Mouse (Mus musculus) mouse embryonic stem cell (cell line): ENCODE measurements around the gene Arhgef19.

Experiments used
- in situ Hi-C, 2 experiments: fragments of 300-500 bp; cut with MboI; formaldehyde crosslinking; loops; 1 replicate in 1 of 2; 3 replicates in 1 of 2; pipeline ENCODE4 v1.14.3; 2019 to 2020; ENCODE audit warnings: low sequenced_read_pairs in 2 of 2, low pct_unique_long_range_greater_than_20kb in 1 of 2, mixed read lengths in 1 of 2; ENCODE audit not compliant: unreplicated experiment in 1 of 2

Arhgef19 gene

DNA sequence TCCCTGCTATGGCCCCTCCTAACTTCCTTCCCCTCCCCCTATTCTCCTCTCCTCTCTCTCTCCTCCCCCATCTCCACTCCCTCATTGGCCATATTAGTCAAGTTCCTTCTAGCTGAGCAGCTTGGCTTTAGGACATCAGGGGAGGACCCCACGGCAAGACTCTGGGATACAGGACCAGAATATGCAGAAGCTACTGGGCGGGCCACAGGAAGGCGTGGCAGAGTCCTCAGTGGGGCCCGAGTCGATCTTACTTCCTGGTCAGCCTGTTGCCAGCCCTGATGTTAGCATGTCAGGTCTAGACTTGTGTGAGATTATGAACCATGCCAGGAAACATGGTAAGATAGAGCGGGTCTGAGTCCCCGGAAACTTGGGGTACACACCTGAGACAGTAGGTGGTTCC lies 10.6 kb upstream of the Arhgef19 start:
- in situ Hi-C loops: no loop called here

GRCm38 (mm10) chr4:141233196-141233595 lies 6.1 kb upstream of the Arhgef19 start:
- in situ Hi-C loops: no loop called here

GRCm38 (mm10) chr4:141235537-141236111 lies 3.7 kb upstream of the Arhgef19 start:
- in situ Hi-C loops: no loop called here

DNA sequence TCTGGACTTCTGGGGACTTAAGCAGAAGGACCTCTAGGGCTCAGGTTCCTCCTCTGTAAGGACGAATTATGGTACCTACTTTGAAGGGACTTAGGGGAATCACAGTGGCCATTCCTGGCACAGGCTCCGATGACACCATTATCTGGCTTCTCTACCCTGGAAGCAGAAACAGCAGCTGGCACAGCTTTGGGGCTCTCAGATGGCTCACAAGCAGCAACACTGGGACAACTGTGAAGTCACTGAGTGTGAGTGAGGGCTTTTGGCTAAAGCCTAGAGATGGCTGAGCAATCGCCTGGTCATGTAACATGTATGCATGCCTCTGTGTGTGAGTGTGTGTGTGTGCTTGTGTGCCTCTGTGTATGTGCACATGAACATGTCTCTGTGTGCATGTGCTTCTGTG lies 2.4 kb upstream of the Arhgef19 start:
- in situ Hi-C loops: no loop called here

GRCm38 (mm10) chr4:141238492-141239387 lies 559 bp upstream of the Arhgef19 start:
- in situ Hi-C loops: no loop called here

- in situ Hi-C loops: no loop called here
Observed at GRCm38 (mm10) chr4:141240617-141241016, 1.3 kb downstream of the Arhgef19 start.

- in situ Hi-C loops: no loop called here
Observed at GRCm38 (mm10) chr4:141241861-141242260, 2.6 kb downstream of the Arhgef19 start.

GRCm38 (mm10) chr4:141242651-141243241 lies 3.4 kb downstream of the Arhgef19 start:
- in situ Hi-C loops: no loop called here

GRCm38 (mm10) chr4:141243636-141244035 lies 4.3 kb downstream of the Arhgef19 start:
- in situ Hi-C loops: no loop called here

GRCm38 (mm10) chr4:141244401-141244800 lies 5.1 kb downstream of the Arhgef19 start:
- in situ Hi-C loops: no loop called here

GRCm38 (mm10) chr4:141244931-141245425 lies 5.7 kb downstream of the Arhgef19 start:
- in situ Hi-C loops: no loop called here

DNA sequence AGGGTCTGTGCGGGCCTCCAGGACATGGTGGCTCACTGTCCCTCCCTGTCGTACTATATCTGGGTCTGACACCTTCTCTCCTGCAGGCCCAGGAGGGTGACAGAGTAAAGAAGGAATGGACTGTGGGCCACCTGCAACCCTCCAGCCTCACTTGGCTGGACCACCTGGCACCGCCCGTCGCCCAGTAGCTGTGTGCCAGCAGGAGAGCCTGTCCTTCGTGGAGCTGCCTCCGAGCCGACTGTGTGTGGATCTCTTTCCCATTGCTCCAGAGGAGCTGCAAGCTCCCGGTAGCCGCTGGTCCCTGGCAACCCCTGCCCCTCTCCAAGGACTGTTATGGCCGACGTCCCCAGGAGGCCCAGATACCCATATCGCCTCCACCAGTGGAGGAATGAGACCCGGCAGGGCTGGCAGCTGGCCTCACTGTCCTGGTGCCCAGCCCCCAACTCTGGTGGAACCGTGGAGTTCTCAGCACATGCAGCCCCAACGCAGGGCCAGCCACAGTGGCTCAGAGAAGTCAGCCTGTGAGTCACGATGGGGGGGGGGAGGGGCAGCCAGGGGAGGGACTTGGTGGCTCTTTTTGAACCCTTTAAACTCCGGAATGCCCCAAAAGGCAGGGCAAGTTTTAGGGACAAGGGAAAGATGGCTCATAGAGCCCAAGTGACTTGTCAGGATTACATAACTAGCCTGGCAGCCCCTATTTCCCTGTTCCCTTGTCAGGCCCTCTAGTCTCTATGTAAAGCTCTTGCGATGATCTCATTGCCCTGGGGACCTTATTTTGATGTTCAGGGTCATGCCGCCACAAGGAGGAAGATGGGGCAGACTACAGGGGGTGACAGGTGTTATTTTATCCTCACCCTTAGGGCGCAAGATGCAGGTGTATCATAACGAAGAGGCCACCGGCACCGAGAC lies 7.0 kb downstream of the Arhgef19 start:
- in situ Hi-C loops: no loop called here

GRCm38 (mm10) chr4:141246998-141247350 lies 7.7 kb downstream of the Arhgef19 start:
- in situ Hi-C loops: no loop called here

DNA sequence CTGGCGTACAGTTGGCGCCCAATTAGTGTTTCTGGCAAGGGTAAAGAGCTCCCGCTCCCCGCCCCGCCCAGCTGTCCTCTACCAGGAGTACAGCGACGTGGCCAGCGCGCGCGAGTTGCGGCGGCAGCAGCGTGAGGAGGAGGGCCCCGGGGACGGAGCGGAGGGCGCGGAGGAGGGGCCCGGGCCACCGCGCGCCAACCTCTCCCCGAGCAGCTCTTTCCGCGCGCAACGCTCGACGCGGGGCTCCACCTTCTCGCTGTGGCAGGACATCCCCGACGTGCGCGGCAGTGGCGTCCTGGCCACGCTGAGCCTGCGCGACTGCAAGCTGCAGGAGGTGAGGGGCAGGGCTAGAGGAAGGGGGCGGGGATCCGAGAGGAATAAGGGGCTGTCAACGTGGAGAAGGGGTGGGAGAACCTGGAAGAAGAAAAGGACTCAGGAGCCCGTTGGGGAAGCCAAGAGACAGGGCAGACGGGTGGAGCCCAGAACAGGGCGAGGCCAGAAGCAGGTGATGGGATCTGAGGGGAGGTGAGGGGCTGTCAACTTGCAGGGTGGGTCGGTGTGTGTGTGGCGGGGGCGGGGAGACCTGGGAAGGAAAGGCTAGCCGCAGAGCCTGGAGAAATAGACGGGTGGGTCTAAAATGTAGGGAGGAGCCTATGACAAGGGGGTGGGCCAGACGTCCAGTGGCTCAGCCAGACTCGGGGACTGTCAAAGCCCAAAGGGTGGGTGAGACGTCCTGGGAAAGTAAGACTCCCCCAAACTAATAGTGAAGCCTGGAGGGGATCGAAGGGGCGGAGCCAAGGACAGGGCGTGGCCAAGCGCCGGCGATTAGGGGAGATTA lies 8.7 kb downstream of the Arhgef19 start:
- in situ Hi-C loops: no loop called here

GRCm38 (mm10) chr4:141248614-141248978 lies 9.3 kb downstream of the Arhgef19 start:
- in situ Hi-C loops: no loop called here

DNA sequence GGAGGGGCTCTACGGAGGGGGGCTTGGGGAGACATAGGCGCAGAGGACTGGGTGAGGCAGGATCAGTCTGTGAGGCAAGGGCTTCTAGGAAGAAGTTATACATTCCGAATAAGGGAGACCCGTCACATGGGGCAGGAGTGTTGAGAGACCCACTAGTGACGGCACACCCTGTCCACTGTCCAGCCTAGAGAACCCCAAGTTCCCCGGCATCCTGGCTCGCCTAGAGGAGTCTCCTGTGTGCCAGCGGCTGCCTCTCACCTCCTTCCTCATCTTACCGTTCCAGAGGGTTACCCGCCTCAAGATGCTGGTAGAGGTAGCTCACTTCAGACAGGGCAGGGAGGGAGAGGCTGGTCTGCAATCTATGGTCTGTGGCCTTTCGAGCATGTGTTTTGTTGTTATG lies 10.1 kb downstream of the Arhgef19 start:
- in situ Hi-C loops: no loop called here

DNA sequence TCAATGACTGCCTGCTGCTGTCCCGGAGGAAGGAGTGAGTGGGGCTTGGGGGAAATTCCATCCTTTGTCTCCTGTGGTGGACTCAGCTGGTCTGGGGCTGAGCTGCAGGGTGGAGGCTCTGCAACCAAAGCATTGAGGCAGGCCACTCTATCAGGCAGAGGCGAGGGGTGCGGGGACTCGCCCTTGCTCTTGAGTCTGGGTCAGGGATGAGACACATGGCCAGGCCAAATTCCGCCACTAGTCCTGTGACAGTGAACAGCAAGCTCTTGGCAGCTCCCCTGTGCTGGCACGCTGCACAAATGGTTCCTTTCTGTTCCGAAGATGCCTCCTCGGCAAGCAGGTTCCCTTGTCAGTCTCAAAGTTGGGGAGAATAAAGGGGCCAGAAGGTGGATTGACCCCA lies 11.8 kb downstream of the Arhgef19 start:
- in situ Hi-C loops: no loop called here

GRCm38 (mm10) chr4:141252641-141253040 lies 13.3 kb downstream of the Arhgef19 start:
- in situ Hi-C loops: no loop called here
